11 mouse cellular contexts compared by ENCODE assay signal in the genomic region with DNA sequence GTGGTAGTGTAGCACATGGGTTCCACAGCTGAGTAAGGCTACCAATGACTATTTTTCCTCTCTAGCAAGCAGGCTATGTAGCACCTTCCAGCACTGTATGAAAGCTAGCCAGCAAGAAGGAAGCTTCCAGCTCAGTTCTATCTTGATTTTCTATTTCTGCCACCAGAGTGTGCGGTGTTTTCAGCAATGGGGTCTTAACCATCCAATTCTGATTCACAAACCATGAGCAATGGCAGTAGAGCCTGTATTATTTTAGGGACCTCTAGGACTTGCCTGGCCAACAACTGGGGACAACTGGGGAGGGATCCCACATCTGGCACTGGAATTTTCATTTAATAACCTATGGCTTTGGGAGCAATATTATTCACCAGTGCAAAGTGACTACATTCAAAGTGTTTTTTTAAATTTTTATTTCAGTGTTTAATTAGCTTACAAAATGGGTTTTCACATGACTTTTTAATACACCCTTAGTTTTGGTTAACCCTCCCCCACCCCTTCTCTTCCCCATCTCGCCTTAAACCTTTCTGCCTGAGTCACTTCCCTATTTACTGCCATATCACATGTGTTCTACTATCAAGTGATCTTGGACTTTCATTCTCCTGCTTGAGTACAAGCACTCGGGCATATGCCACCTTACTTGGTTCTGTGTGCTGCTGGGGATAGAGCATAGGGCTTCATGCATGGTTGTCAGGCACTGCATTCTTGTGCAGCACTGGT. TPM values are rescaled to one million over a fixed set of nuclear protein-coding genes. Genes with fewer than 3 reads are reported as not detected.
DNase-seq lines count a peak whose midpoint lies in the region; ATAC-seq and TF ChIP-seq lines count a peak whose summit lies in the region.
"Had no signal": no experiment of that assay in that cellular context is flagged by ENCODE, and none has a peak within 500 bp of the region (broad histone marks: within the 10 kb centered on the region; RNA-seq: fewer than 3 reads in every experiment).

No protein-coding gene starts in this region.

- H3K4me3 ChIP-seq in liver, embryonic 13.5 days (replicated peaks) = no peak overlapping the region
- peak overlapping the region; percentile 15; the same call in 1 of the 2 replicates for H3K4me3 ChIP-seq in liver, postnatal 0 days (ENCODE audit: low read depth, low read length)
- no peak overlapping the region for H3K4me3 ChIP-seq in stomach, postnatal 0 days (ENCODE audit: low read depth, low read length)

- no peak for DNase-seq in liver, embryonic 13.5 days
- DNase-seq in liver = no peak
- no peak for DNase-seq in liver, postnatal 0 days
- DNase-seq in stomach, postnatal 0 days (ENCODE audit: low spot score) = no peak
- DNase-seq in gastrocnemius, postnatal 10 days = no peak
- DNase-seq in cerebellum, postnatal 25 days = no peak
- DNase-seq: gastrocnemius, postnatal 25 days; lung, adult 2 months; midbrain, embryonic 14.5 days; thymus, adult 2 months had no signal

- no peak for TF ChIP-seq CTCF in liver, postnatal 0 days (IDR thresholded peaks at IDR 0.05; ENCODE audit: low read depth)
- TF ChIP-seq CTCF in stomach, postnatal 0 days (IDR thresholded peaks at IDR 0.05; ENCODE audit: low read depth) = no peak

- H3K27me3 ChIP-seq in liver, embryonic 13.5 days = no peaks in the 10 kb centered on the region
- no peaks in the 10 kb centered on the region for H3K27me3 ChIP-seq in liver, postnatal 0 days (ENCODE audit: insufficient read depth, low read length)
- no peaks in the 10 kb centered on the region for H3K27me3 ChIP-seq in stomach, postnatal 0 days (ENCODE audit: control insufficient read depth, insufficient read depth, low read length)

- TF ChIP-seq EP300 in liver, postnatal 0 days (IDR thresholded peaks at IDR 0.05; ENCODE audit: low read depth) = no peak
- TF ChIP-seq EP300 in stomach, postnatal 0 days (optimal IDR thresholded peaks at IDR 0.05) = no peak

- H3K4me2 ChIP-seq in liver, embryonic 13.5 days = no peak overlapping the region
- H3K4me2 ChIP-seq in liver, postnatal 0 days (ENCODE audit: low read depth, low read length) = peak overlapping the region; percentile 62
- H3K4me2 ChIP-seq in stomach, postnatal 0 days (replicated peaks; ENCODE audit: low read depth) = no peak overlapping the region

- no peak for ATAC-seq in liver, embryonic 13.5 days (ENCODE audit: low read depth)
- ATAC-seq in common myeloid progenitor, adult 5-6 weeks (replicated peaks; ENCODE audit: low read depth, poor library complexity, severe bottlenecking) = peak; percentile 93
- ATAC-seq in liver, postnatal 0 days = peak; percentile 55; the same call in 1 of the 2 replicates
- ATAC-seq in stomach, postnatal 0 days (ENCODE audit: low FRiP score, low TSS enrichment) = peak; percentile 54; the same call in 1 of the 2 replicates

- no peaks in the 10 kb centered on the region for H3K36me3 ChIP-seq in liver, embryonic 13.5 days
- H3K36me3 ChIP-seq in liver, postnatal 0 days (replicated peaks; ENCODE audit: insufficient read depth, low read length) = no peaks in the 10 kb centered on the region; the same call in 1 of the 2 replicates
- H3K36me3 ChIP-seq in stomach, postnatal 0 days (ENCODE audit: control insufficient read depth, insufficient read depth, low read length) = no peaks in the 10 kb centered on the region

- no peak overlapping the region for H3K9ac ChIP-seq in liver, embryonic 13.5 days
- H3K9ac ChIP-seq in liver, postnatal 0 days (replicated peaks) = no peak overlapping the region; the same call in 1 of the 2 replicates
- no peak overlapping the region for H3K9ac ChIP-seq in stomach, postnatal 0 days (ENCODE audit: low read length)

- WGBS in liver, embryonic 13.5 days (ENCODE audit: insufficient replicate concordance) = 43% methylated on average over 3 of the region's 3 CpGs
- 46% methylated on average over 3 of the region's 3 CpGs for WGBS in liver, postnatal 0 days (ENCODE audit: insufficient replicate concordance)
- WGBS in stomach, postnatal 0 days = 75% methylated on average over 3 of the region's 3 CpGs

- H3K27ac ChIP-seq in liver, embryonic 13.5 days = peak overlapping the region; percentile 14; the same call in 1 of the 2 replicates
- peak overlapping the region; percentile 86 for H3K27ac ChIP-seq in liver, postnatal 0 days (ENCODE audit: low read depth)
- H3K27ac ChIP-seq in stomach, postnatal 0 days (replicated peaks) = no peak overlapping the region

- peaks cover 41% of the 10 kb centered on the region for H3K4me1 ChIP-seq in liver, embryonic 13.5 days (replicated peaks)
- H3K4me1 ChIP-seq in liver, postnatal 0 days (ENCODE audit: insufficient read depth) = peaks cover 38% of the 10 kb centered on the region
- H3K4me1 ChIP-seq in stomach, postnatal 0 days (replicated peaks; ENCODE audit: control insufficient read depth, insufficient read depth) = no peaks in the 10 kb centered on the region; the same call in 1 of the 2 replicates

- H3K9me3 ChIP-seq in liver, embryonic 13.5 days (replicated peaks) = no peaks in the 10 kb centered on the region
- no peaks in the 10 kb centered on the region for H3K9me3 ChIP-seq in liver, postnatal 0 days (ENCODE audit: low read length)
- no peaks in the 10 kb centered on the region for H3K9me3 ChIP-seq in stomach, postnatal 0 days (ENCODE audit: control insufficient read depth, low read length)

RNA-seq across cellular contexts. Expression of a gene that starts 16.4 kb away (rescaled TPM):
- polyA plus RNA-seq in liver, embryonic 13.5 days (2015; fragmentation: Nextera tagmentation; extraction: Ambion mirVana) = 54.9 and 58.2 TPM in 2 replicates
- 208 and 246 TPM in 2 replicates for total RNA-seq in common myeloid progenitor, adult 5-6 weeks (2017)
- polyA plus RNA-seq in liver, postnatal 0 days (2015; fragmentation: Nextera tagmentation; extraction: Ambion mirVana) = 38.0 and 41.5 TPM in 2 replicates
- 83.4 and 83.6 TPM in 2 replicates for polyA plus RNA-seq in stomach, postnatal 0 days (2015; fragmentation: Nextera tagmentation; extraction: Ambion mirVana)
- 10 to 100 TPM; 75.7 to 77.0 TPM for total RNA-seq in gastrocnemius, postnatal 10 days (2021)

RNA-seq across cellular contexts. Expression of a gene that starts 26.6 kb away (rescaled TPM):
- 2.2 and 2.7 TPM in 2 replicates for polyA plus RNA-seq in liver, embryonic 13.5 days (2015; fragmentation: Nextera tagmentation; extraction: Ambion mirVana)
- 4.5 and 9.7 TPM in 2 replicates for total RNA-seq in common myeloid progenitor, adult 5-6 weeks (2017)
- polyA plus RNA-seq in liver, postnatal 0 days (2015; fragmentation: Nextera tagmentation; extraction: Ambion mirVana) = 2.5 and 3.1 TPM in 2 replicates
- polyA plus RNA-seq in stomach, postnatal 0 days (2015; fragmentation: Nextera tagmentation; extraction: Ambion mirVana) = 4.5 and 5.0 TPM in 2 replicates
- 1 to 10 TPM; 5.6 to 7.4 TPM for total RNA-seq in gastrocnemius, postnatal 10 days (2021)
